Mouse (Mus musculus) mature B cell (primary cell): Measurements from ENCODE around the gene Ptpn21.

Source experiments
- in situ Hi-C: fragments of 300-500 bp; cut with MboI; formaldehyde crosslinking; loops from 2 replicates; pipeline ENCODE4 v1.14.3; 2019

Gene Ptpn21

GRCm38 (mm10) chr12:98736951-98737800 is at the start of gene Ptpn21:
Gene Ptpn21 (minus strand): TSS chr12:98737405.
- in situ Hi-C loops, result no loop called here

- in situ Hi-C loops, result no loop called here
Observed at GRCm38 (mm10) chr12:98784251-98784650, 47.0 kb upstream of the Ptpn21 start.

GRCm38 (mm10) chr12:98779148-98779547 is 41.9 kb upstream of the Ptpn21 start:
- in situ Hi-C loops, result no loop called here

GRCm38 (mm10) chr12:98777509-98777908 is 40.3 kb upstream of the Ptpn21 start:
- in situ Hi-C loops, result no loop called here

GRCm38 (mm10) chr12:98766241-98766640 is 29.0 kb upstream of the Ptpn21 start:
- in situ Hi-C loops, result no loop called here

- in situ Hi-C loops, result no loop called here
Observed at GRCm38 (mm10) chr12:98759700-98760099, 22.5 kb upstream of the Ptpn21 start.

GRCm38 (mm10) chr12:98757636-98758035 is 20.4 kb upstream of the Ptpn21 start:
- in situ Hi-C loops, result no loop called here

- in situ Hi-C loops, result no loop called here
Observed at GRCm38 (mm10) chr12:98747380-98747753, 10.2 kb upstream of the Ptpn21 start.

GRCm38 (mm10) chr12:98746746-98747379 is 9.7 kb upstream of the Ptpn21 start, which contains the start of gene Zc3h14:
Gene Zc3h14 (plus strand): TSS chr12:98746964.
- in situ Hi-C loops, result no loop called here

GRCm38 (mm10) chr12:98746131-98746530 is 8.9 kb upstream of the Ptpn21 start:
- in situ Hi-C loops, result no loop called here

GRCm38 (mm10) chr12:98745626-98746025 is 8.4 kb upstream of the Ptpn21 start:
- in situ Hi-C loops, result no loop called here

- in situ Hi-C loops, result no loop called here
Observed at GRCm38 (mm10) chr12:98741011-98741501, 3.9 kb upstream of the Ptpn21 start.

GRCm38 (mm10) chr12:98737801-98738350 is 671 bp upstream of the Ptpn21 start:
- in situ Hi-C loops, result no loop called here

- in situ Hi-C loops, result no loop called here
Observed at GRCm38 (mm10) chr12:98734880-98735801, 2.1 kb downstream of the Ptpn21 start.

- in situ Hi-C loops, result no loop called here
Observed at GRCm38 (mm10) chr12:98734246-98734879, 2.8 kb downstream of the Ptpn21 start.

- in situ Hi-C loops, result no loop called here
Observed at GRCm38 (mm10) chr12:98733776-98734175, 3.4 kb downstream of the Ptpn21 start.

- in situ Hi-C loops, result no loop called here
Observed at GRCm38 (mm10) chr12:98733165-98733564, 4.0 kb downstream of the Ptpn21 start.

GRCm38 (mm10) chr12:98730682-98731081 is 6.5 kb downstream of the Ptpn21 start:
- in situ Hi-C loops, result no loop called here

- in situ Hi-C loops, result no loop called here
Observed at GRCm38 (mm10) chr12:98727186-98727585, 10.0 kb downstream of the Ptpn21 start.

- in situ Hi-C loops, result no loop called here
Observed at GRCm38 (mm10) chr12:98726078-98726477, 11.1 kb downstream of the Ptpn21 start.

GRCm38 (mm10) chr12:98724976-98725375 is 12.2 kb downstream of the Ptpn21 start:
- in situ Hi-C loops, result no loop called here
